Mouse (Mus musculus): Measurements from ENCODE around the gene Dusp19. TPM values are rescaled to one million over a fixed set of nuclear protein-coding genes. Genes with fewer than 3 reads are reported as not detected.

The Dusp19 gene
- polyA plus RNA-seq, 1 experiment from 2014 or later, result 14.3 TPM

GRCm38 (mm10) chr2:80678803-80679202 is 62.0 kb downstream of the Dusp19 start:
- Histone ChIP-seq H3K9ac (replicated peaks; ENCODE audit: low read length) (no peak overlapping the region), H3K36me3 (ENCODE audit: insufficient read depth, low read length) (no peaks in the 10 kb centered on the region), H3K4me1 (ENCODE audit: insufficient read depth, low read length) (no peaks in the 10 kb centered on the region), H3K4me2 (replicated peaks; ENCODE audit: low read depth, low read length) (no peak overlapping the region), H3K4me3 (ENCODE audit: low read length) (no peak overlapping the region), H3K27ac (ENCODE audit: low read length) (no peak overlapping the region), H3K27me3 (ENCODE audit: insufficient read depth, low read length) (no peaks in the 10 kb centered on the region), H3K9me3 (ENCODE audit: low read length) (no peaks in the 10 kb centered on the region)
- 89% methylated on average over 8 of the region's 8 CpGs for WGBS
- ATAC-seq (ENCODE audit: low FRiP score, low TSS enrichment), result no peak

MicroRNAs encoded within 50 kb of the gene (microRNA counts, 519-probe panel; counts per million panel counts)
- 1,854 counts per million, percentile 47 among the panel's probes with 10 or more counts for microRNA mmu-miR-684

Small RNA genes within 50 kb of the gene (microRNA-seq; reads per million reads assigned to microRNA genes)
- not detected for gene Mir684-1

Other genes starting within 250 kb of the Dusp19 start
- 24.7 and 26.8 TPM in 2 replicates for gene Frzb, start 169.4 kb upstream of the Dusp19 start, polyA plus RNA-seq (2015; fragmentation: Nextera tagmentation; extraction: Ambion mirVana)
- 44.4 and 60.9 TPM in 2 replicates for gene Nckap1, start 35.7 kb upstream of the Dusp19 start, polyA plus RNA-seq (2015; fragmentation: Nextera tagmentation; extraction: Ambion mirVana)
- gene Nup35, start 191 bp downstream of the Dusp19 start, polyA plus RNA-seq (2015; fragmentation: Nextera tagmentation; extraction: Ambion mirVana), result 50.3 and 55.0 TPM in 2 replicates

Measured in kidney, embryonic 16.5 days (tissue).